Mouse (Mus musculus) layer of hippocampus, adult 11-12 months (tissue): ENCODE measurements around the gene C1qtnf1.
"Not testable (repeated sequence)": the region's sequence is repeated elsewhere in the genome, so short reads cannot be mapped to it uniquely, and the experiment has no call there.

Source experiments
- DNase-seq: peaks from one replicate; pipeline ENCODE4 v3.0.0; 2022; ENCODE audit warnings: low spot score

C1qtnf1 gene

GRCm38 (mm10) chr11:118427986-118428385 lies at the start of gene C1qtnf1:
C1qtnf1 (plus strand) TSS chr11:118428203.
- DNase-seq = no peak

GRCm38 (mm10) chr11:118378656-118379055 lies 49.3 kb upstream of the C1qtnf1 start:
- DNase-seq = no peak

GRCm38 (mm10) chr11:118379251-118380009 lies 48.6 kb upstream of the C1qtnf1 start:
- DNase-seq = peak; percentile 84

GRCm38 (mm10) chr11:118387816-118388215 lies 40.2 kb upstream of the C1qtnf1 start:
- DNase-seq = not testable (repeated sequence)

- no peak for DNase-seq
Observed at GRCm38 (mm10) chr11:118393991-118394390, 34.0 kb upstream of the C1qtnf1 start.

GRCm38 (mm10) chr11:118394538-118394937 lies 33.5 kb upstream of the C1qtnf1 start:
- no peak for DNase-seq

- DNase-seq = no peak
Observed at GRCm38 (mm10) chr11:118397806-118398530, 30.0 kb upstream of the C1qtnf1 start.

- DNase-seq = no peak
Observed at GRCm38 (mm10) chr11:118399891-118400565, 28.0 kb upstream of the C1qtnf1 start.

GRCm38 (mm10) chr11:118400566-118400936 lies 27.5 kb upstream of the C1qtnf1 start:
- DNase-seq = no peak

GRCm38 (mm10) chr11:118401195-118401594 lies 26.8 kb upstream of the C1qtnf1 start:
- no peak for DNase-seq

- peak; percentile 71 for DNase-seq
Observed at GRCm38 (mm10) chr11:118401760-118402280, 26.2 kb upstream of the C1qtnf1 start, which contains the start of gene Lgals3bp. Lgals3bp (minus strand) TSS chr11:118402092.

- DNase-seq = no peak
Observed at GRCm38 (mm10) chr11:118403183-118403582, 24.8 kb upstream of the C1qtnf1 start.

- DNase-seq = no peak
Observed at GRCm38 (mm10) chr11:118403951-118404899, 23.8 kb upstream of the C1qtnf1 start.

- DNase-seq = no peak
Observed at GRCm38 (mm10) chr11:118405311-118405710, 22.7 kb upstream of the C1qtnf1 start.

GRCm38 (mm10) chr11:118406521-118406920 lies 21.5 kb upstream of the C1qtnf1 start:
- DNase-seq = no peak

GRCm38 (mm10) chr11:118407318-118407910 lies 20.6 kb upstream of the C1qtnf1 start:
- DNase-seq = no peak

- no peak for DNase-seq
Observed at GRCm38 (mm10) chr11:118408051-118408740, 19.8 kb upstream of the C1qtnf1 start.

- no peak for DNase-seq
Observed at GRCm38 (mm10) chr11:118409106-118410072, 18.6 kb upstream of the C1qtnf1 start.

GRCm38 (mm10) chr11:118410073-118410444 lies 17.9 kb upstream of the C1qtnf1 start:
- no peak for DNase-seq
